Mouse (Mus musculus) CH12.LX (cell line): ENCODE measurements around the gene Soat1. TPM values are rescaled to one million over a fixed set of nuclear protein-coding genes. Genes with fewer than 3 reads are reported as not detected.

Source experiments
- DNase-seq: peaks from one replicate; pipeline ENCODE4 v3.0.0-alpha.2; 2013; ENCODE audit errors: extremely low read depth
- H3K27ac ChIP-seq: 2 replicates; pipeline ENCODE4 v1.5.1; 2012; ENCODE audit warnings: low read depth, mild to moderate bottlenecking, control low read depth, moderate library complexity; ENCODE audit not compliant: insufficient read depth
- H3K27me3 ChIP-seq: replicated peaks from 2 replicates; pipeline ENCODE3; 2012; ENCODE audit warnings: inconsistent platforms
- H3K36me3 ChIP-seq, 2 experiments: replicated peaks in 1 of 2; 2 replicates each; pipeline versions ENCODE3 to v1.6.1; 2012; ENCODE audit warnings: inconsistent platforms in 1 of 2, low read length in 1 of 2, mild to moderate bottlenecking in 1 of 2, mixed read lengths in 1 of 2, moderate library complexity in 1 of 2; ENCODE audit not compliant: control insufficient read depth in 1 of 2, insufficient read depth in 1 of 2
- H3K4me1 ChIP-seq, 2 experiments: 2 replicates each; pipeline ENCODE4 v1.6.1; 2012; ENCODE audit warnings: inconsistent platforms in 1 of 2, moderate library complexity in 1 of 2; ENCODE audit not compliant: insufficient read depth in 2 of 2, control insufficient read depth in 1 of 2
- H3K4me2 ChIP-seq: 2 replicates; pipeline ENCODE4 v1.6.1; 2012; ENCODE audit warnings: low read depth, mild to moderate bottlenecking, control low read depth; ENCODE audit not compliant: poor library complexity, insufficient read depth, severe bottlenecking
- H3K4me3 ChIP-seq, 3 experiments: fragments of 150-350 bp in 1 of 3; sonication (generic) in 1 of 3; replicated peaks in 1 of 3; 2 replicates each; pipeline versions ENCODE3 to v1.5.1; 2011 to 2012; ENCODE audit warnings: low read depth in 2 of 3, low read length in 2 of 3, mild to moderate bottlenecking in 2 of 3, moderate library complexity in 2 of 3, control low read depth in 1 of 3, improper control_type of control experiment in 1 of 3, inconsistent platforms in 1 of 3, mixed read lengths in 1 of 3; ENCODE audit not compliant: poor library complexity in 1 of 3
- H3K79me2 ChIP-seq: replicated peaks from 2 replicates; pipeline ENCODE4 v1.6.1; 2012; ENCODE audit warnings: mild to moderate bottlenecking, moderate library complexity; ENCODE audit not compliant: control insufficient read depth, poor library complexity, insufficient read depth, severe bottlenecking; ENCODE audit errors: extremely low read depth
- H3K9ac ChIP-seq: 2 replicates; pipeline ENCODE4 v1.6.1; 2012; ENCODE audit warnings: low read depth, mild to moderate bottlenecking, control low read depth, moderate library complexity; ENCODE audit not compliant: insufficient read depth
- H3K9me3 ChIP-seq: replicated peaks from 2 replicates; pipeline ENCODE3; 2012; ENCODE audit warnings: low read length, inconsistent platforms, mixed read lengths
- BHLHE40 ChIP-seq: IDR thresholded peaks from 2 replicates; pipeline ENCODE4 v1.6.1; 2011; ENCODE audit warnings: mild to moderate bottlenecking, low read depth, low read length, improper control_type of control experiment
- CHD1 ChIP-seq: IDR thresholded peaks from 2 replicates; pipeline ENCODE4 v1.6.1; 2012; ENCODE audit warnings: low read depth, low read length, improper control_type of control experiment, inconsistent platforms
- CTCF ChIP-seq, 2 experiments: IDR thresholded peaks in 1 of 2; conservative IDR thresholded peaks in 1 of 2; 2 replicates each; pipeline ENCODE4 v1.5.1; 2011 to 2012; ENCODE audit warnings: low read depth in 2 of 2, low read length in 2 of 2, improper control_type of control experiment in 1 of 2, inconsistent platforms in 1 of 2, mild to moderate bottlenecking in 1 of 2, moderate library complexity in 1 of 2
- E2F4 ChIP-seq: IDR thresholded peaks from 2 replicates; pipeline ENCODE4 v1.6.1; 2011; ENCODE audit warnings: low read depth, low read length, improper control_type of control experiment; ENCODE audit not compliant: insufficient replicate concordance
- ELF1 ChIP-seq: IDR thresholded peaks from 2 replicates; pipeline ENCODE4 v1.6.1; 2014; ENCODE audit warnings: low read depth, mild to moderate bottlenecking, inconsistent platforms, low read length, improper control_type of control experiment
- ETS1 ChIP-seq: conservative IDR thresholded peaks from 2 replicates; pipeline ENCODE4 v1.6.1; 2012; ENCODE audit warnings: low read depth, mild to moderate bottlenecking, inconsistent platforms, low read length, improper control_type of control experiment, moderate library complexity
- HCFC1 ChIP-seq: IDR thresholded peaks from 2 replicates; pipeline ENCODE4 v1.6.1; 2012; ENCODE audit warnings: low read depth, mild to moderate bottlenecking, inconsistent platforms, low read length, improper control_type of control experiment
- IRF4 ChIP-seq: IDR thresholded peaks from 2 replicates; pipeline ENCODE4 v1.6.1; 2014; ENCODE audit warnings: low read depth, mild to moderate bottlenecking, inconsistent platforms, low read length, improper control_type of control experiment
- JUN ChIP-seq: IDR thresholded peaks from 2 replicates; pipeline ENCODE4 v1.6.1; 2011; ENCODE audit warnings: low read depth, mild to moderate bottlenecking, low read length, improper control_type of control experiment, moderate library complexity; ENCODE audit not compliant: insufficient read depth
- KAT2A ChIP-seq: IDR thresholded peaks from 2 replicates; pipeline ENCODE4 v1.6.1; 2012; ENCODE audit warnings: low read length, improper control_type of control experiment, inconsistent platforms; ENCODE audit not compliant: insufficient replicate concordance
- MAX ChIP-seq: IDR thresholded peaks from 2 replicates; pipeline ENCODE4 v1.6.1; 2011; ENCODE audit warnings: low read length, improper control_type of control experiment
- MAZ ChIP-seq: IDR thresholded peaks from 2 replicates; pipeline ENCODE4 v1.6.1; 2012; ENCODE audit warnings: low read depth, mild to moderate bottlenecking, inconsistent platforms, low read length, improper control_type of control experiment, moderate library complexity
- MEF2A ChIP-seq: IDR thresholded peaks from 2 replicates; pipeline ENCODE4 v1.6.1; 2014; ENCODE audit warnings: low read depth, mild to moderate bottlenecking, inconsistent platforms, low read length, improper control_type of control experiment, borderline replicate concordance
- NRF1 ChIP-seq: IDR thresholded peaks from 2 replicates; pipeline ENCODE4 v1.6.1; 2014; ENCODE audit warnings: low read depth, mild to moderate bottlenecking, inconsistent platforms, low read length, improper control_type of control experiment, moderate library complexity
- POLR2A ChIP-seq: IDR thresholded peaks from 2 replicates; pipeline ENCODE4 v1.6.1; 2011; ENCODE audit warnings: low read depth, mild to moderate bottlenecking, improper control_type of control experiment, low read length
- POLR2AphosphoS2 ChIP-seq: IDR thresholded peaks from 2 replicates; pipeline ENCODE4 v1.6.1; 2011; ENCODE audit warnings: low read depth, low read length, improper control_type of control experiment
- RAD21 ChIP-seq: IDR thresholded peaks from 2 replicates; pipeline ENCODE4 v1.6.1; 2011; ENCODE audit warnings: low read depth, mild to moderate bottlenecking, low read length, improper control_type of control experiment, moderate library complexity
- RCOR1 ChIP-seq: conservative IDR thresholded peaks from 2 replicates; pipeline ENCODE4 v1.6.1; 2012; ENCODE audit warnings: low read depth, mild to moderate bottlenecking, inconsistent platforms, low read length, improper control_type of control experiment
- SIN3A ChIP-seq: IDR thresholded peaks from 2 replicates; pipeline ENCODE4 v1.6.1; 2012; ENCODE audit warnings: low read length, improper control_type of control experiment, inconsistent platforms
- SMC3 ChIP-seq: IDR thresholded peaks from 2 replicates; pipeline ENCODE4 v1.6.1; 2011; ENCODE audit warnings: low read depth, low read length, improper control_type of control experiment
- USF1 ChIP-seq: IDR thresholded peaks from 2 replicates; pipeline ENCODE4 v1.6.1; 2014; ENCODE audit warnings: low read depth, mild to moderate bottlenecking, inconsistent platforms, low read length, improper control_type of control experiment
- USF2 ChIP-seq: conservative IDR thresholded peaks from 2 replicates; pipeline ENCODE4 v1.6.1; 2011; ENCODE audit warnings: low read depth, low read length, improper control_type of control experiment
- ZC3H11A ChIP-seq: IDR thresholded peaks from 2 replicates; pipeline ENCODE4 v1.6.1; 2012; ENCODE audit warnings: low read depth, mild to moderate bottlenecking, inconsistent platforms, low read length, improper control_type of control experiment
- ZKSCAN1 ChIP-seq: IDR thresholded peaks from 2 replicates; pipeline ENCODE4 v1.6.1; 2012; ENCODE audit warnings: low read depth, inconsistent platforms, low read length, improper control_type of control experiment, borderline replicate concordance
- ZMIZ1 ChIP-seq: IDR thresholded peaks from 2 replicates; pipeline ENCODE4 v1.6.1; 2012; ENCODE audit warnings: low read depth, mild to moderate bottlenecking, inconsistent platforms, low read length, improper control_type of control experiment
- ZNF384 ChIP-seq: IDR thresholded peaks from 2 replicates; pipeline ENCODE4 v1.6.1; 2012; ENCODE audit warnings: low read depth, low read length, improper control_type of control experiment, inconsistent platforms
- dilution Hi-C: fragments of 300-500 bp; cut with MboI; formaldehyde crosslinking; loops from 2 replicates; pipeline ENCODE4 v1.14.3; 2020; ENCODE audit warnings: low sequenced_read_pairs; ENCODE audit not compliant: extremely low pct_unique_long_range_greater_than_20kb, extremely low pct_ligation_motif_present
- in situ Hi-C: fragments of 300-500 bp; cut with MboI; formaldehyde crosslinking; loops from 3 replicates; pipeline ENCODE4 v1.14.3; 2019; ENCODE audit warnings: low sequenced_read_pairs, low pct_ligation_motif_present, low pct_unique_long_range_greater_than_20kb, mixed read lengths
- polyA plus RNA-seq: library from polyadenylated mRNA; unstranded; fragments of >175 nt; gene quantifications from 2 replicates; pipeline ENCODE4 v1.2.1, GENCODE M21; 2012; ENCODE audit warnings: low read depth; ENCODE audit not compliant: insufficient read length
- total RNA-seq, 2 experiments: library from RNA; depleted of rRNA; stranded (reverse); fragments of 300-350 nt in 1 of 2; fragments of >200 nt in 1 of 2; gene quantifications; 2 replicates each; pipeline ENCODE4 v1.2.3; 2012 to 2014

Gene Soat1
- total and polyA plus RNA-seq, 3 experiments: 8.6 to 13.5 (median 10.3) TPM

DNA sequence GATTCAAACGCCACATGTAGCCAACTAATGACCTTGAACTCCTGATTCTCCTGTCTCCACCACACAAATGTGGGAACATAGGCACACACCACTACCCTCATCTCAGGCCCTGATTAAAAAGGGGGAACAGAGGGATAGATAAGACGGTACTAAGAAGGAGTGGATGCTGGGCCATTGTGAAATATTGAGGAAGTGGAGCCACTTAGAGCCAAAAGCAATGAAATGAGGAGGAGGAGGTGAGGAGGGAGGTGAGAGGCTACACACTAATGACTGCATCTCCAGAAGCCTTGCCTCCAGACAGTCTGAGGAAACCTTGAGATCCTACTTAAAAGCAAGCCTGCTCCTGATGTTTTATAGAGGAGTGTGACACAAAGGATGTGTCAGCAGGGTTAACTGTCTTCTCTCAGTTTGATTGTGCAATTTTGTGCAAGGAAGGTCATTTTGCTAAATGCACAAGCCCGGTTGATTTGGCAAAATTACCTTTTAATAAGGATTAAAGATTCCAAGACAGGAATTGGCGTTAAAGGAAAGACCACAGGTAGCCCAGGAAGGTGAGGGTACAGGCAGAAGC is 17.2 kb upstream of the Soat1 start:
- Histone ChIP-seq H3K79me2 (no peaks in the 10 kb centered on the region), H3K4me2 (no peak overlapping the region), H3K4me1 (peaks cover 0 to 11% of the 10 kb centered on the region in 2 experiments; a peak in 1 of 4 replicates), H3K27ac (no peak overlapping the region), H3K27me3 (no peaks in the 10 kb centered on the region), H3K36me3 (no peaks in the 10 kb centered on the region), H3K4me3 (no peak overlapping the region), H3K9me3 (no peaks in the 10 kb centered on the region), H3K9ac (no peak overlapping the region)
- DNase-seq: no peak
- in situ Hi-C loops: no loop called here
- dilution Hi-C loops: no loop called here
- no peak for TF ChIP-seq BHLHE40
- TF ChIP-seq MAX: no peak
- TF ChIP-seq JUN: no peak
- TF ChIP-seq SMC3: no peak
- no peak for TF ChIP-seq ZKSCAN1
- TF ChIP-seq ZC3H11A: no peak
- no peak for TF ChIP-seq NRF1
- TF ChIP-seq POLR2A: no peak
- TF ChIP-seq HCFC1: no peak
- no peak for TF ChIP-seq POLR2AphosphoS2
- TF ChIP-seq MEF2A: no peak
- no peak for TF ChIP-seq ELF1

GRCm38 (mm10) chr1:156488031-156488430 is 13.9 kb upstream of the Soat1 start:
- TF ChIP-seq RCOR1: no peak
- TF ChIP-seq ELF1: no peak
- no peak for TF ChIP-seq SIN3A
- TF ChIP-seq BHLHE40: no peak
- dilution Hi-C loops (no loop called here), in situ Hi-C loops (no loop called here)
- no peaks in the 10 kb centered on the region for H3K36me3 ChIP-seq
- no peak overlapping the region for H3K4me2 ChIP-seq
- no peak overlapping the region for H3K4me3 ChIP-seq
- H3K9ac ChIP-seq: no peak overlapping the region
- no peaks in the 10 kb centered on the region for H3K79me2 ChIP-seq
- H3K4me1 ChIP-seq: peaks cover 0 to 3% of the 10 kb centered on the region in 2 experiments; a peak in 1 of 4 replicates
- no peak overlapping the region for H3K27ac ChIP-seq
- H3K9me3 ChIP-seq: no peaks in the 10 kb centered on the region
- DNase-seq: no peak
- H3K27me3 ChIP-seq: no peaks in the 10 kb centered on the region

DNA sequence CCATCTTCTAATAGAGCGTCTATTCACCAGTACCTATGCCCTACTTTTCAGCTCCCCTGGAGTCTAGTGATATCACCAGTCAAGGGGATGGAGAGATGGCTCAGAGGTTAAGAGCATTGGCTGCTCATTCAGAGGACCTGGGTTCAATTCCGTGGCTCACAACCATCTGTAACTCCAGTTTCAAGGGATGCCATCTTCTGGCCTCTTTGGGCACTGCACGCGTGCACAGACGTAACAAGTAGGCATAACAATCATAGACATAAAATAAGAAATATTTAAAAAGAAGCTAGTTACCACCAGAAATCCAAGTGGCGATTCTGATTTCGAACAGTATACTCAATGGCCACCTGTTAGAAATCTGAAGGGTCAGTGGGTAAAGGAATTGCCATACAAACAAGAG is 13.4 kb upstream of the Soat1 start:
- no peak overlapping the region for H3K4me2 ChIP-seq
- H3K79me2 ChIP-seq: no peaks in the 10 kb centered on the region
- DNase-seq: no peak
- H3K4me1 ChIP-seq: peaks cover 0 to 3% of the 10 kb centered on the region in 2 experiments; a peak in 1 of 4 replicates
- no peak overlapping the region for H3K4me3 ChIP-seq
- no peaks in the 10 kb centered on the region for H3K9me3 ChIP-seq
- H3K27me3 ChIP-seq: no peaks in the 10 kb centered on the region
- dilution Hi-C loops (no loop called here), in situ Hi-C loops (no loop called here)
- H3K27ac ChIP-seq: no peak overlapping the region
- H3K36me3 ChIP-seq: no peaks in the 10 kb centered on the region
- no peak overlapping the region for H3K9ac ChIP-seq
- TF ChIP-seq USF1 (no peak), ETS1 (no peak), USF2 (no peak), CTCF (conservative IDR thresholded peaks at IDR 0.05 in 1 of 2, IDR thresholded peaks at IDR 0.05 in 1 of 2; ENCODE audit: low read depth in 2 of 2, low read length in 2 of 2) (peak in 1 of 2 experiments; percentile 47; a peak in 1 of 4 replicates), MAZ (no peak), SMC3 (peak; percentile 56), KAT2A (no peak), JUN (no peak), HCFC1 (no peak), CHD1 (no peak), E2F4 (no peak), BHLHE40 (no peak), IRF4 (no peak), ZC3H11A (no peak), ZMIZ1 (no peak), ZNF384 (no peak), RAD21 (peak; percentile 8)
